Mouse (Mus musculus) embryonic facial prominence, embryonic 14.5 days (tissue): Measurements from ENCODE around the gene Hectd1. TPM values are rescaled to one million over a fixed set of nuclear protein-coding genes. Genes with fewer than 3 reads are reported as not detected.

Experiments used
- ATAC-seq: fragments of 200-750 bp; cut with Nextera tagmentation; 2 replicates; pipeline ENCODE4 v1.8.0; 2017; ENCODE audit warnings: low read depth, moderate number of reproducible peaks, moderate TSS enrichment
- DNase-seq: peaks from one replicate; pipeline ENCODE4 v3.0.0-alpha.2; 2015; ENCODE audit warnings: low spot score
- H3K27ac ChIP-seq: fragments of 300-500 bp; sonication (generic); replicated peaks from 2 replicates; pipeline ENCODE4 v1.5.1; 2014; ENCODE audit warnings: low read depth, mild to moderate bottlenecking, low read length, moderate library complexity
- H3K27me3 ChIP-seq: fragments of 300-500 bp; sonication (generic); replicated peaks from 2 replicates; pipeline ENCODE4 v1.6.1; 2014; ENCODE audit warnings: low read length; ENCODE audit not compliant: control insufficient read depth, insufficient read depth
- H3K36me3 ChIP-seq: fragments of 300-500 bp; sonication (generic); 2 replicates; pipeline ENCODE4 v1.6.1; 2014; ENCODE audit warnings: low read length, mixed read lengths; ENCODE audit not compliant: control insufficient read depth, insufficient read depth
- H3K4me1 ChIP-seq: fragments of 300-500 bp; sonication (generic); 2 replicates; pipeline ENCODE4 v1.6.1; 2014; ENCODE audit warnings: antibody characterized with exemption, low read length; ENCODE audit not compliant: control insufficient read depth, insufficient read depth
- H3K4me2 ChIP-seq: fragments of 300-500 bp; sonication (generic); 2 replicates; pipeline ENCODE4 v1.6.1; 2014; ENCODE audit warnings: low read depth, mild to moderate bottlenecking, low read length, moderate library complexity, mixed read lengths
- H3K4me3 ChIP-seq: fragments of 300-500 bp; sonication (generic); 2 replicates; pipeline ENCODE4 v1.5.1; 2014; ENCODE audit warnings: low read depth, mild to moderate bottlenecking, low read length
- H3K9ac ChIP-seq: fragments of 300-500 bp; sonication (generic); 2 replicates; pipeline ENCODE4 v1.6.1; 2014; ENCODE audit warnings: low read depth, mild to moderate bottlenecking, low read length, moderate library complexity, mixed read lengths
- H3K9me3 ChIP-seq: fragments of 300-500 bp; sonication (generic); 2 replicates; pipeline ENCODE4 v1.6.1; 2016; ENCODE audit warnings: low read length; ENCODE audit not compliant: control insufficient read depth
- WGBS: fragments of 180-500 bp; shearing (Covaris S2); extraction: QIAGEN DNeasy Blood & Tissue Kit; methylation state at CpG from one replicate; pipeline ENCODE4 v1.1.7; 2014; 5-methylcytosine and 5-hydroxymethylcytosine counted together
- polyA plus RNA-seq: library from polyadenylated mRNA; unstranded; fragments of >200 nt; fragmentation: Nextera tagmentation; extraction: Ambion mirVana; gene quantifications from 2 replicates; pipeline ENCODE4 v1.2.1, GENCODE M21; 2014

Gene Hectd1
- polyA plus RNA-seq, 1 experiment from 2014 or later = 40.4 TPM

DNA sequence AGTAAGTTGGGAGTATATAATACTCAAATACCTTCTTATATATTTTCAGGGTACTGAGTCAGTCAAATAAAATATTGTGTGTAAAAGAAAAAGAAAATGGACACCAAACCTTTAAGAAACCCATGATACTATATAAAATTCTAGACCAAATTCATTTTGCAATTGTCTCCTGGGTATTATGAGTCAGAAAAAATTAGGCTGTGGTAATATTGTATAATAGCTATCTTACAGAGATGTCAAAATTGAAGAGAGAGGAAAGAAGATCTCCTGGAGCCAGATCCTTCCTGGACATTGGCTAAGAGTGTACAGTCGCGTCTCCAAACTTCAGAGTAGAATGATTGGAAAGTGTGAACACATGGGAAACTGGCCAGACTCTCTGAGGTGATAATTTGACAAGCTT lies 133.2 kb downstream of the Hectd1 start:
- DNase-seq = no peak

DNA sequence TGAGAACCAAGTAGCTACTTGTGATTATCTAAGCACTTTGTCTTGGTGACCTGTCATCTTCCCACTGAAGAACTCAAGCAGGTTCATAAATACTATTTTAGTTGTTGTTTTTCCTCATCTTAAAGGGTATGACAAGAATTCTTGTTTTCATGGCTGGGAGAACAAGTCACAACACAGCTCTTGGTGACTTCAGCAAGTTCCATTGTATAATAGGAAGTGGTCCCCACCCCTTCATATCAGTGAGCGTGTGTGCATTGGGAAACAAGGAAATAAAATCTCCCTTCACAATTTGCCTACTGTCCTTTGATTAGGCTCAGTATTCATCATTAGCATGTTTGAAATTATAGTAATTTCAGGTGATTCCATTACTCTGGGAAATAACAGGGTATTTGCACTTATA lies 134.4 kb downstream of the Hectd1 start:
- no peaks in the 10 kb centered on the region for H3K9me3 ChIP-seq
- H3K4me2 ChIP-seq = no peak overlapping the region
- 78% methylated on average over 1 of the region's 1 CpGs for WGBS
- peaks cover under 1% of the 10 kb centered on the region; the same call in 1 of the 2 replicates for H3K4me1 ChIP-seq
- no peak overlapping the region for H3K9ac ChIP-seq
- no peak for DNase-seq
- no peak overlapping the region for H3K4me3 ChIP-seq
- no peak overlapping the region for H3K27ac ChIP-seq
- ATAC-seq = no peak
- H3K36me3 ChIP-seq = no peaks in the 10 kb centered on the region
- H3K27me3 ChIP-seq = no peaks in the 10 kb centered on the region

More for the DNA sequence above, 133.2 kb downstream of the Hectd1 start:
- H3K9ac ChIP-seq = no peak overlapping the region
- H3K4me2 ChIP-seq = no peak overlapping the region
- WGBS = 84% methylated on average over 2 of the region's 2 CpGs
- no peaks in the 10 kb centered on the region for H3K9me3 ChIP-seq
- no peaks in the 10 kb centered on the region for H3K27me3 ChIP-seq
- no peak for ATAC-seq
- no peaks in the 10 kb centered on the region for H3K36me3 ChIP-seq
- H3K4me1 ChIP-seq = no peaks in the 10 kb centered on the region
- H3K4me3 ChIP-seq = no peak overlapping the region
- no peak overlapping the region for H3K27ac ChIP-seq

DNA sequence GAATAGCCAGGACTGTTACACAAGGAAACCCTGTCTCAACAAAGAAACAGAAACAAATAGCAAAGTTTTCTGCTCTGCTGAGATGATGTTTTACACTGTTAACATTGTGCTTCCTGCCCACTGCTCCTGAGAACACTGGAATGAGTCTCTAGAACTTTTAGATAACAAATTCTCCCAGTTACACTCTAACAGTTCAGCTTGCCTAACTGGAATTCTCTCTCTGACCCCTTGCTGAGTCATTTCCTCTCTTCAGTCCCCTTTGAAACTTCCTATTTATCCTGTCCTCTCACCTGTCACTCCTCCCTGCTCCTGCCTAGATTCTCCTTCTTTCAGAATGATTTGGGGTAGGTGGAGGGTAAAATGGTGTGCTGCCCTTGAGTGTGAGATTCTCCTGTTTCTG lies 135.2 kb downstream of the Hectd1 start:
- Histone ChIP-seq H3K27ac (no peak overlapping the region), H3K4me1 (peaks cover 9% of the 10 kb centered on the region)
- no peak for ATAC-seq

More for the DNA sequence above, 135.2 kb downstream of the Hectd1 start:
- H3K4me2 ChIP-seq = no peak overlapping the region
- no peaks in the 10 kb centered on the region for H3K36me3 ChIP-seq
- no peaks in the 10 kb centered on the region for H3K27me3 ChIP-seq
- no peaks in the 10 kb centered on the region for H3K9me3 ChIP-seq
- H3K4me3 ChIP-seq = no peak overlapping the region
- H3K9ac ChIP-seq = no peak overlapping the region
- no peak for DNase-seq

Other genes starting within 250 kb of the Hectd1 start
- 12.8 and 15.8 TPM in 2 replicates for gene Coch, start 236.2 kb downstream of the Hectd1 start, polyA plus RNA-seq
- 29.7 and 35.8 TPM in 2 replicates for gene Ap4s1, start 138.5 kb downstream of the Hectd1 start, polyA plus RNA-seq
- gene Strn3, start 137.6 kb downstream of the Hectd1 start, polyA plus RNA-seq = 68.8 and 70.2 TPM in 2 replicates
- 14.8 and 16.0 TPM in 2 replicates for gene Heatr5a, start 141.8 kb upstream of the Hectd1 start, polyA plus RNA-seq
- 19.0 and 22.8 TPM in 2 replicates for gene Dtd2, start 177.0 kb upstream of the Hectd1 start, polyA plus RNA-seq
- gene Gpr33, start 198.5 kb upstream of the Hectd1 start, polyA plus RNA-seq = not detected in 2 replicates